Mouse (Mus musculus): ENCODE results near the gene Adcy2. TPM values are rescaled to one million over a fixed set of nuclear protein-coding genes. Genes with fewer than 3 reads are reported as not detected.
A peak's percentile ranks its signal among the peaks of the same experiment; 100 is the strongest.

Gene Adcy2
- polyA plus RNA-seq, 1 experiment from 2014 or later, result 2.5 TPM

GRCm38 (mm10) chr13:68597199-68597598, 402.1 kb downstream of the Adcy2 start, which contains the start of gene 1700001L19Rik:
1700001L19Rik (plus strand) TSS chr13:68597421.
- ATAC-seq (ENCODE audit: low FRiP score, low read depth), result no peak
- Histone ChIP-seq H3K4me3 (peak within 1 kb of the TSS; percentile 26), H3K9ac (replicated peaks) (no peak within 1 kb of the TSS; the same call in 1 of the 2 replicates), H3K27me3 (0 out of 2 replicates have a peak, but pooled peaks cover 10% of the 10 kb centered on the region), H3K4me2 (replicated peaks) (peak within 1 kb of the TSS; percentile 47), H3K27ac (replicated peaks) (no peak within 1 kb of the TSS), H3K4me1 (no peaks in the 10 kb centered on the region), H3K36me3 (peaks cover 9% of the 10 kb centered on the region), H3K9me3 (no peaks in the 10 kb centered on the region)
- 10% methylated on average over 10 of the region's 10 CpGs for WGBS

- H3K4me3 ChIP-seq, result no peak overlapping the region
- WGBS, result 88% methylated on average over 1 of the region's 1 CpGs
- no peaks in the 10 kb centered on the region for H3K4me1 ChIP-seq
- H3K27me3 ChIP-seq, result 0 out of 2 replicates have a peak, but pooled peaks cover 10% of the 10 kb centered on the region
- no peak overlapping the region for H3K9ac ChIP-seq (replicated peaks)
- H3K36me3 ChIP-seq, result peaks cover 42% of the 10 kb centered on the region
- no peaks in the 10 kb centered on the region for H3K9me3 ChIP-seq
- H3K4me2 ChIP-seq (replicated peaks), result no peak overlapping the region
- no peak overlapping the region for H3K27ac ChIP-seq (replicated peaks)
- ATAC-seq (ENCODE audit: low FRiP score, low read depth), result no peak
Measured at GRCm38 (mm10) chr13:68593797-68594196, 405.5 kb downstream of the Adcy2 start.

GRCm38 (mm10) chr13:68588352-68588751, 411.0 kb downstream of the Adcy2 start:
- Histone ChIP-seq H3K4me1 (peaks cover 1% of the 10 kb centered on the region; the same call in 1 of the 2 replicates), H3K9me3 (no peaks in the 10 kb centered on the region), H3K9ac (replicated peaks) (no peak overlapping the region), H3K4me2 (replicated peaks) (no peak overlapping the region), H3K27ac (replicated peaks) (no peak overlapping the region), H3K4me3 (no peak overlapping the region), H3K36me3 (peaks cover 92% of the 10 kb centered on the region), H3K27me3 (no peaks in the 10 kb centered on the region)
- no peak for ATAC-seq (ENCODE audit: low FRiP score, low read depth)

- Histone ChIP-seq H3K36me3 (peaks cover 65% of the 10 kb centered on the region), H3K9me3 (no peaks in the 10 kb centered on the region), H3K4me1 (peaks cover 21% of the 10 kb centered on the region), H3K4me2 (replicated peaks) (no peak overlapping the region), H3K9ac (replicated peaks) (no peak overlapping the region), H3K27ac (replicated peaks) (no peak overlapping the region), H3K27me3 (no peaks in the 10 kb centered on the region), H3K4me3 (no peak overlapping the region)
- ATAC-seq (ENCODE audit: low FRiP score, low read depth), result no peak
- 86% methylated on average over 7 of the region's 7 CpGs for WGBS
Measured at GRCm38 (mm10) chr13:68585441-68585840, 413.9 kb downstream of the Adcy2 start.

- H3K36me3 ChIP-seq, result peaks cover 53% of the 10 kb centered on the region
- H3K27ac ChIP-seq (replicated peaks), result no peak overlapping the region
- 96% methylated on average over 11 of the region's 11 CpGs for WGBS
- H3K4me3 ChIP-seq, result no peak overlapping the region
- no peak overlapping the region for H3K4me2 ChIP-seq (replicated peaks)
- H3K9ac ChIP-seq (replicated peaks), result no peak overlapping the region
- H3K9me3 ChIP-seq, result no peaks in the 10 kb centered on the region
- no peaks in the 10 kb centered on the region for H3K27me3 ChIP-seq
- H3K4me1 ChIP-seq, result peaks cover 24% of the 10 kb centered on the region
- no peak for ATAC-seq (ENCODE audit: low FRiP score, low read depth)
Measured at GRCm38 (mm10) chr13:68583961-68584360, 415.4 kb downstream of the Adcy2 start.

- Histone ChIP-seq H3K27ac (replicated peaks) (peak overlapping the region; percentile 54; the same call in 1 of the 2 replicates), H3K36me3 (peaks cover 47% of the 10 kb centered on the region)
Measured at GRCm38 (mm10) chr13:68582517-68582780, 416.9 kb downstream of the Adcy2 start.

GRCm38 (mm10) chr13:68581747-68582516, 417.4 kb downstream of the Adcy2 start, which contains the start of the genes Mtrr and Fastkd3:
Mtrr (minus strand) TSS chr13:68582149.
Fastkd3 (plus strand) TSS chr13:68582234.
- no peaks in the 10 kb centered on the region for H3K9me3 ChIP-seq
- H3K4me3 ChIP-seq, result peak within 1 kb of the TSS; percentile 82
- peak within 1 kb of the TSS; percentile 54; the same call in 1 of the 2 replicates for H3K27ac ChIP-seq (replicated peaks)
- peak; percentile 100 for ATAC-seq (ENCODE audit: low FRiP score, low read depth)
- H3K4me2 ChIP-seq (replicated peaks), result peak within 1 kb of the TSS; percentile 88
- peaks cover 47% of the 10 kb centered on the region for H3K36me3 ChIP-seq
- no peaks in the 10 kb centered on the region for H3K27me3 ChIP-seq
- H3K4me1 ChIP-seq, result peaks cover 24% of the 10 kb centered on the region
- under 1% methylated on average over 77 of the region's 81 CpGs for WGBS
- H3K9ac ChIP-seq (replicated peaks), result peak within 1 kb of the TSS; percentile 76

More at GRCm38 (mm10) chr13:68582517-68582780, 416.9 kb downstream of the Adcy2 start:
- no peaks in the 10 kb centered on the region for H3K27me3 ChIP-seq
- under 1% methylated on average over 11 of the region's 11 CpGs for WGBS
- peak overlapping the region; percentile 76 for H3K9ac ChIP-seq (replicated peaks)
- no peaks in the 10 kb centered on the region for H3K9me3 ChIP-seq
- H3K4me2 ChIP-seq (replicated peaks), result peak overlapping the region; percentile 88
- ATAC-seq (ENCODE audit: low FRiP score, low read depth), result peak; percentile 10
- peaks cover 24% of the 10 kb centered on the region for H3K4me1 ChIP-seq
- H3K4me3 ChIP-seq, result peak overlapping the region; percentile 82

- Histone ChIP-seq H3K27me3 (no peaks in the 10 kb centered on the region), H3K9me3 (no peaks in the 10 kb centered on the region), H3K27ac (replicated peaks) (peak overlapping the region; percentile 54; the same call in 1 of the 2 replicates), H3K4me2 (replicated peaks) (peak overlapping the region; percentile 88), H3K36me3 (peaks cover 48% of the 10 kb centered on the region), H3K4me1 (peaks cover 24% of the 10 kb centered on the region), H3K4me3 (peak overlapping the region; percentile 82), H3K9ac (replicated peaks) (peak overlapping the region; percentile 57)
- no peak for ATAC-seq (ENCODE audit: low FRiP score, low read depth)
- WGBS, result 26% methylated on average over 14 of the region's 14 CpGs
Measured at GRCm38 (mm10) chr13:68581086-68581740, 418.1 kb downstream of the Adcy2 start.

- Histone ChIP-seq H3K27ac (replicated peaks) (no peak overlapping the region), H3K4me2 (replicated peaks) (no peak overlapping the region), H3K27me3 (no peaks in the 10 kb centered on the region), H3K4me1 (peaks cover 19% of the 10 kb centered on the region), H3K9ac (replicated peaks) (no peak overlapping the region), H3K4me3 (no peak overlapping the region), H3K9me3 (no peaks in the 10 kb centered on the region), H3K36me3 (peaks cover 40% of the 10 kb centered on the region)
- ATAC-seq (ENCODE audit: low FRiP score, low read depth), result no peak
- WGBS, result 96% methylated on average over 7 of the region's 7 CpGs
Measured at GRCm38 (mm10) chr13:68577945-68578344, 421.4 kb downstream of the Adcy2 start.

- Histone ChIP-seq H3K4me2 (replicated peaks) (no peak overlapping the region), H3K4me3 (no peak overlapping the region), H3K9me3 (no peaks in the 10 kb centered on the region), H3K27ac (replicated peaks) (no peak overlapping the region), H3K36me3 (peaks cover 69% of the 10 kb centered on the region), H3K9ac (replicated peaks) (no peak overlapping the region), H3K4me1 (no peaks in the 10 kb centered on the region), H3K27me3 (no peaks in the 10 kb centered on the region)
- ATAC-seq (ENCODE audit: low FRiP score, low read depth), result no peak
- 87% methylated on average over 4 of the region's 4 CpGs for WGBS
Measured at GRCm38 (mm10) chr13:68574398-68574797, 424.9 kb downstream of the Adcy2 start.

- Histone ChIP-seq H3K9ac (replicated peaks) (no peak overlapping the region), H3K4me2 (replicated peaks) (no peak overlapping the region), H3K4me3 (no peak overlapping the region), H3K4me1 (no peaks in the 10 kb centered on the region), H3K27ac (replicated peaks) (no peak overlapping the region), H3K36me3 (peaks cover 67% of the 10 kb centered on the region), H3K9me3 (no peaks in the 10 kb centered on the region), H3K27me3 (no peaks in the 10 kb centered on the region)
- no peak for ATAC-seq (ENCODE audit: low FRiP score, low read depth)
- WGBS, result 61% methylated on average over 10 of the region's 10 CpGs
Measured at GRCm38 (mm10) chr13:68572966-68573913, 426.1 kb downstream of the Adcy2 start.

Data from midbrain, embryonic 12.5 days (tissue).